Mouse (Mus musculus) olfactory bulb, adult 2 months (tissue): ENCODE results near the gene Ptprt.

Source experiments
- CTCF ChIP-seq: fragments of 200-500 bp; IDR thresholded peaks from 2 replicates; pipeline ENCODE4 v1.5.1; 2012; ENCODE audit warnings: low read depth, mild to moderate bottlenecking, low read length, moderate library complexity; ENCODE audit not compliant: insufficient read depth
- POLR2A ChIP-seq: fragments of 200-500 bp; IDR thresholded peaks from 2 replicates; pipeline ENCODE4 v1.6.1; 2012; ENCODE audit warnings: mild to moderate bottlenecking, low read depth, low read length, moderate library complexity; ENCODE audit not compliant: insufficient read depth

GRCm38 (mm10) chr2:162294070-162294469 lies 366.9 kb downstream of the Ptprt start:
- TF ChIP-seq POLR2A (no peak), CTCF (no peak)
